Mouse (Mus musculus): ENCODE measurements around the gene Rcn3. TPM values are rescaled to one million over a fixed set of nuclear protein-coding genes. Genes with fewer than 3 reads are reported as not detected.
A peak's percentile ranks its signal among the peaks of the same experiment; 100 is the strongest.

Rcn3 gene
- polyA plus RNA-seq, 1 experiment from 2014 or later: 302 TPM

DNA sequence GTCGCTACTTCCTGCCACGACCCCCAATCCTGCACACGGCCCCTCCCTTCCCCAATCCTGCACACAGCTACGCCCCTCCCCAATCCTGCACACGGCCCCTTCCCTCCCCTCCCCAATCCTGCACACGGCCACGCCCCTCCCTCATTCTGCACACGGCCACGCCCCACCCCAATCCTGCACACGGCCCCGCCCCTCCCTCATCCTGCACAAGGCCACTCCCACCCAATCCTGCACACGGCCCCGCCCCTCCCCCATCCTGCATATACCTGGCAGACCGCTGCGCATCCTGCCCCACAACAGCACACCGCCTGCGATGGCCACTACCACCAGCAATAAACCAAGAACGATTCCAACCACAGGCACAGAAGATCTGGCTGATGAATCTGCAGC is 1.5 kb upstream of the Rcn3 start:
- Histone ChIP-seq H3K4me2 (replicated peaks) (peak overlapping the region; percentile 20), H3K36me3 (peaks cover 12% of the 10 kb centered on the region), H3K4me1 (peaks cover 34% of the 10 kb centered on the region; the same call in 1 of the 2 replicates), H3K4me3 (no peak overlapping the region), H3K27me3 (no peaks in the 10 kb centered on the region), H3K9ac (no peak overlapping the region), H3K27ac (peak overlapping the region; percentile 88), H3K9me3 (no peaks in the 10 kb centered on the region)
- 30% methylated on average over 17 of the region's 18 CpGs for WGBS
- no peak for ATAC-seq (ENCODE audit: insufficient number of reproducible peaks, insufficient read depth, low FRiP score, low TSS enrichment)

DNA sequence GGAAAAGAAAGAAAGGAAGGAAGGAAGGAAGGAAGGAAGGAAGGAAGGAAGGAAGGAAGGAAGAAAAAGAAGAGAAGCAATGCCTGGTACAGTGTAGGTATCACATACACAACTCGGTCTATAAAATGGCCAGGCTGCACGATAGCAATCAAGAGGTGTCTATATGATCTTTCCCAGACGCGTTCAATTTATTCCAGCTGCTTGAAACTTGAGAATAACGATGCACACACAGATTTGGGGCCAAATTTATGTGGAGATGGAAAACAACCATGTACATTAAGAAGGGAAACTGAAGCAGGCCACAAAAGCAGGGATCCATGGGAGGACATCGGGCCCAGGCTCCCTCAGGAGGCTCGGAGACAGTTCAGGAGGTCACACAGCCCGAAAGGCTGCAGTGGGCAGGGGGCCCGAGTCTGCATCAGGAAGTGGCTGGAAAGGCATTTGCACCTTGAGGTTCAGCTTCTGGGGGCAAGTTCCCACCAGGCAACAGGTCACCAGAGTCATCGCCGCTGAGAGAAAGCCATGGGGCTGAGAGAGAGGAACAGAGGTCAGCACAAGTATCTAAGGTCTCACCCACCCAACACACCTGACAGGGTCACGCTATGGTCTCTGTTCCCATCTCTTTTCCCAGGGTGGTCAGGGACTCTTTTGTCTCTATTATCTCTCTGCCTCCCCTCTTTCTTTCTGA is 951 bp upstream of the Rcn3 start:
- Histone ChIP-seq H3K27ac (peak overlapping the region; percentile 88), H3K4me2 (replicated peaks) (peak overlapping the region; percentile 20)
- 32% methylated on average over 12 of the region's 12 CpGs for WGBS

DNA sequence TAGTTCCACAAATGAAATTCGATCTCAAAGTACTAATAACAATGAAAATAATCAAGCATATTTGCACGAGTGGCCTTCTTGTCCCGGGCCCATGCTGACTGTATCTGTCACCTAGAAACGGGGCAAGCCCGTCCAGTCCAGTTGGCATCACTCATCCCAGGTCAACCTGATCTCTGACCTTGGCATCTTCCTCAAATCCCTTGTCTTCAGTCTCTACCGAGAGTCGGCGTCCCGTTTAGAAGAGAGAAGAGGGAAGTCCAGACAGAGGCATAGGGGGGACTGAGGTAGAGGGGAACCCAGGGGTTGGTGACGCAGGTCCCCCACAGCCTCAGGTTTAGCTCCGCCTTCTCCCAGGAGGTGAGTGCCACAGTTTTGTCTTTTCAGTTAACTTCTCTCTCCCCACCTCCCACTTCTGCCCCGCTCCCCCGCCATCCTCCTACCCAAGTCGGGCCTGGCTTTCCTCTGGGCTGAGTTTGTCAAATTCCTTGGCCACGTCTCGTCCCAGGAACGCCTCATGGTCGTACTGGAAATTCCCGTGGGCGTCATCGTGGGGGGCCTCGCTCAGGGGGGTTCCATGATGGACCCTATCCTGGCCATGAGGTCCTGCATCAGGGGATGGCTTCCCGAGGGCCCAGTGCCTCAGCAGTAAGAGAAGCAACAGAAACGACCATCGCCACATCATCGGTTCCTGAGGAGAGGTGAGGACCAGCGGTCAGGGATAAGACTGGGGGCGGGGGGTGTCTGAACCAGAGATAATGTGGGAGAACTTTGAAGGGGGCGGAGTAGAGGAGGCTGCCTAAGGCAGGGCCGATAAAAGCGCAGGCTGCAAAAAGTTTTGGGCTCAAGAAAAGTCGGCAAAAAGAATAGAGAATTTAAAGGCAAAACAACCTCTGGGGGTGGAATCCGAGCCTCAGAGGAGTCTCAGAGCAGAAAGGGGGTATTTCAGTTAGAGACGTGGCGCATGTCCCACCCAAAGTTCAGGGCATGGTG is 725 bp downstream of the Rcn3 start:
- H3K9ac ChIP-seq: peak overlapping the region; percentile 80
- no peaks in the 10 kb centered on the region for H3K9me3 ChIP-seq
- peak overlapping the region; percentile 68 for H3K4me3 ChIP-seq
- H3K36me3 ChIP-seq: peaks cover 34% of the 10 kb centered on the region
- WGBS: 8% methylated on average over 35 of the region's 35 CpGs
- H3K4me2 ChIP-seq (replicated peaks): peak overlapping the region; percentile 73
- peaks cover 34% of the 10 kb centered on the region; the same call in 1 of the 2 replicates for H3K4me1 ChIP-seq
- ATAC-seq (ENCODE audit: insufficient number of reproducible peaks, insufficient read depth, low FRiP score, low TSS enrichment): peak; percentile 59
- peak overlapping the region; percentile 93 for H3K27ac ChIP-seq
- H3K27me3 ChIP-seq: no peaks in the 10 kb centered on the region

More for the DNA sequence above, 951 bp upstream of the Rcn3 start:
- H3K4me1 ChIP-seq: peaks cover 34% of the 10 kb centered on the region; the same call in 1 of the 2 replicates
- H3K36me3 ChIP-seq: peaks cover 18% of the 10 kb centered on the region
- H3K27me3 ChIP-seq: no peaks in the 10 kb centered on the region
- ATAC-seq (ENCODE audit: insufficient number of reproducible peaks, insufficient read depth, low FRiP score, low TSS enrichment): no peak
- H3K9me3 ChIP-seq: no peaks in the 10 kb centered on the region
- H3K4me3 ChIP-seq: no peak overlapping the region
- no peak overlapping the region for H3K9ac ChIP-seq

DNA sequence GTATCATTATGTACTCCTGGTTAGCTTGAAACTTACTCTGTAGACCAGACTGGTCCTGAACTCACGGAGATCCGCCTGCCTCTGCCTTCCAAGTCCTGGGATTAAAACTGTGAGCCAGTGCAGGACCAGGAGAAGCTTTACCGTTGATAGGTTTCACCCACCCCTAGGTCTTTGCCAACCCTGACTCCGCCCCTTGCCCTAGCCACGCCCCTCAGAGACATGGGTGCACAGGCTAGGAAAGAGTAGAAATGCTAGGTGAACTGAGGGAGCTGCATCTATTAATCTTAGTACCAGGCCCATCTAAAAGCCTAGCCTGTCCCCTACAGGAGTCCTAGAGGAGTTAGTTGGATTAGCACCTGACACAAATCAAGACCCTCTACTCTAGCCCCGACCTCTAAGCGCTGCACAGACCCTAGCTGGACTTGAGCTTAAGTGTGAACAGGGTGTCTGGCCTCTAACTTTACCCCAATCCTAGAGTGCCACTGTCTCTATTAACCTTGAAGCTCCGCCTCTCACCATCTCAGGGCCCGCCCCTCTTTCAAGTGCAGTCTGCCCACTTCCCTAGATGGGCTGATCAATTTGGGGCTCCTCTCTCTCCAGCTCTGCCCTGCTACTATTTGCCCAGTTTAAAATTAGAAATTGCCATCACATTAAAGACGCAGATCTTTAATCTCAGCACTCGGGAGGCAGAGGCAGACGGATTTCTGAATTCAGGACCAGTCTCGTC is 1.6 kb downstream of the Rcn3 start:
- peaks cover 43% of the 10 kb centered on the region for H3K36me3 ChIP-seq
- no peaks in the 10 kb centered on the region for H3K27me3 ChIP-seq
- WGBS: 79% methylated on average over 13 of the region's 13 CpGs
- H3K9me3 ChIP-seq: no peaks in the 10 kb centered on the region
- peak overlapping the region; percentile 93; the same call in 1 of the 2 replicates for H3K27ac ChIP-seq
- peaks cover 34% of the 10 kb centered on the region; the same call in 1 of the 2 replicates for H3K4me1 ChIP-seq
- H3K4me3 ChIP-seq: peak overlapping the region; percentile 68
- peak overlapping the region; percentile 80; the same call in 1 of the 2 replicates for H3K9ac ChIP-seq
- H3K4me2 ChIP-seq (replicated peaks): peak overlapping the region; percentile 73
- ATAC-seq (ENCODE audit: insufficient number of reproducible peaks, insufficient read depth, low FRiP score, low TSS enrichment): no peak

DNA sequence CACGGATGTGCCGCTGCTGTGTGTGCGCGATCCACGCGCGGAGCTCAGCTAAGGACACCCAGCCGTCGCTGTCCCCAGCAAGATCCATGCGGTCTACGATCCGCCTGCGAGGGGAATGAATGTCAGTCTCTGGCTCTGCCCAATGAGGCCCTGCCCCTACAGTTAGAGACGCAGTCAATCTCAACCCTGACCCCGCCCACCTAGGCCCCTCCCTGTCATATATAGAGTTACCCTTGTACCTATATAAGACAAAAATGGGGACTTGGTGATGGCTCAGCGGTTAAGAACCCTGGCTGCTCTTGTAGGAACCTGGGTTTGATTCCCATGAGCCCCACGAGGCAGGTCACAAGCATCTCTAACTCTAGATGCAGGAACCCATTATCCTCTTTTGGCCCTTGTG is 3.4 kb downstream of the Rcn3 start:
- 91% methylated on average over 17 of the region's 17 CpGs for WGBS
- Histone ChIP-seq H3K9ac (no peak overlapping the region), H3K27ac (no peak overlapping the region), H3K4me3 (no peak overlapping the region), H3K9me3 (no peaks in the 10 kb centered on the region), H3K27me3 (no peaks in the 10 kb centered on the region), H3K36me3 (peaks cover 58% of the 10 kb centered on the region), H3K4me1 (peaks cover 23% of the 10 kb centered on the region; the same call in 1 of the 2 replicates), H3K4me2 (replicated peaks) (no peak overlapping the region)
- no peak for ATAC-seq (ENCODE audit: insufficient number of reproducible peaks, insufficient read depth, low FRiP score, low TSS enrichment)

DNA sequence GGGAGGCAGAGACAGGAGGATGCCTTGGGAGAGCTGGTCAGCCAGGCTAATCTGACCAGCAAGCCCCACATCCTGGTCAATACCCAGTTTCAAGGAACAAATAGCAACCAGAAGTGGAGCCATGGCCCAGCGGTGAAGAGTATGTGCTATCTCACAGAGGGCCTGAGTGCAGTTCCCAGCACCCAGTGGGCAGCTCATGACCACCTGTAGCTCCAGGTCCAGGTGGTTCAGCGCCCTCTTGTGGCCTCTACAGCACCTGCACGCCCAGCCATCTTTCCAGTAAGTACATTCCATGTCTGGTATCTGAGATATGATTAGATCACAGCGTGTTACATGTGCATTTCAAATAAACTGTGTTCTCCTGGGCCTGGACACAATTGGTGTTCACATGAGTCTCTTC is 5.9 kb downstream of the Rcn3 start:
- Histone ChIP-seq H3K4me3 (no peak overlapping the region), H3K9me3 (no peaks in the 10 kb centered on the region), H3K4me2 (replicated peaks) (no peak overlapping the region), H3K36me3 (peaks cover 72% of the 10 kb centered on the region), H3K27ac (no peak overlapping the region), H3K9ac (no peak overlapping the region), H3K27me3 (no peaks in the 10 kb centered on the region), H3K4me1 (peaks cover 12% of the 10 kb centered on the region; the same call in 1 of the 2 replicates)
- 78% methylated on average over 4 of the region's 4 CpGs for WGBS
- ATAC-seq (ENCODE audit: insufficient number of reproducible peaks, insufficient read depth, low FRiP score, low TSS enrichment): no peak

DNA sequence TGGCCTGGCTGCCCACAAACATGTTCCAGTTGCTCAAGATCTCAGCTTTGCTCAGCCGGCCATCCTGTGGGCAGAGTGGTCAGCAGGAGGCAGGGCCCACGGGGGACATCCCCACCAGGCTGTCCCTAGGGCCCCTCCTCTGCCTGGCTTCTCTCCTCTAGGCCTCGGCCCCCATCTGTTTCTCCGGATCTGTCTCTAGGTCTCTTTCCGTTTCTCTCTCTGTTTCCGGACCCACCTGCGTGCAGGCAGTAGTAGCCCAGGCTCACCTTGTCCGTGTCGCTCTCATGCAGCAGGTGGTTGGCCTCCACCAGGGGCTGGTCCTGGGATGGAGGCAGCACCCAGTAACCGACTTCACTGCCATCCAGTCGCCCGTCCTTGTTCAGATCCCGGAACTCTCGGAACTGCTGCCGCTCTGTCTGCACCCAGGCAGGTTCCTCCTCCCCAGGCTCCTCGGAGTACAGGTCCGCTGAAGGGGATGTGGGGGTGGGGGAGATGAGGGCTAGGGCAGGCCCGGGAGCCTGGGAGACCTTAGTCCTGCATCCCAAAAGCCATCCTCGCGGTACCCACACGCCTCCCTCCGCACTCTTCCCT is 8.6 kb downstream of the Rcn3 start:
- WGBS: 81% methylated on average over 22 of the region's 22 CpGs
- H3K9me3 ChIP-seq: no peaks in the 10 kb centered on the region
- H3K27me3 ChIP-seq: no peaks in the 10 kb centered on the region
- H3K27ac ChIP-seq: no peak overlapping the region
- no peak overlapping the region for H3K4me2 ChIP-seq (replicated peaks)
- H3K36me3 ChIP-seq: peaks cover 59% of the 10 kb centered on the region
- no peak overlapping the region for H3K9ac ChIP-seq
- H3K4me1 ChIP-seq: no peaks in the 10 kb centered on the region
- no peak for ATAC-seq (ENCODE audit: insufficient number of reproducible peaks, insufficient read depth, low FRiP score, low TSS enrichment)
- no peak overlapping the region for H3K4me3 ChIP-seq

DNA sequence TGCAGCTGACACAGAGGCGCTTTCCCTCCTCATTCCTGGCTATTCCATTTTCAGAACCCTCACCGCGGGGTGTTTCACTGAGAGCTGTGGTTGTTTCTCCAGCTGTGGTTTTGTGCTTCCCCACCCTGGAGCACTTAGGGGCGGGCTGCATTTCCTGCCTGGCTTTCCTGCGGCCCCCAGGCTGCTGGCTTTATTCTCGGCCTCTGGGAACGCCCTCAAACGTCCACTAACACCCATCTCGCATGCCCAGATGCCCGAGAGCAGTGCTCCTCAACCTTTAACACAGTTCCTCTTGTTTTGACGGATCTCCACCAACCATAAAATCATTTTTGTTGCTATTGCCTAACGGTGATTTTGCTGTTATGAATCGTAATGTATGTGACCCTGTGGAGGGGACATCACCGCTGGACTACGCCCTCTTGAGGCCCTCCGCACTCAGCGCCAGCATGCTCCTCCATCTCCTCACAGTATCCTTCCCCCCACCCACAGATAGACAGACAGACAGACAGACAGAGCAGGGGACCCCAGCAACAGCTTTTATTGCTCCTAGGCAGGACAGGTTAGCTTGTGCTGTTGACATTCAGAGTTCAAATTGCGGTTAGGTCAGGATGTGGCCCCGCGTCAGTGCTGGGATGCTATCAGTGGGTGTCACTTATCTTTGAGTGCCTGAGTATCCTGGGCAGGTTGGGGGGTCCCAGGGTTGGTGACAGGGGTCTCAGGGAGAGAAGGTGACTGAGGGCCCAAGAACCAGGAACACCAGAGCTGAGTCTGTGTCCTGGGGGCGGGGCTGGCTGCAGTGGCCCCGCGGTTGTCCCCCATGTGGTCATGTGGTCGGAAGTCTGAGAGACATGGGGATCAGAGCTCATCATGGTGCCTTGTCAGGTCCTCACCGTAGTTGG is 9.4 kb downstream of the Rcn3 start:
- Histone ChIP-seq H3K4me1 (no peaks in the 10 kb centered on the region), H3K27ac (peak overlapping the region; percentile 75), H3K27me3 (no peaks in the 10 kb centered on the region), H3K36me3 (peaks cover 55% of the 10 kb centered on the region), H3K9me3 (no peaks in the 10 kb centered on the region), H3K4me2 (replicated peaks) (no peak overlapping the region), H3K9ac (no peak overlapping the region), H3K4me3 (no peak overlapping the region)
- 68% methylated on average over 25 of the region's 25 CpGs for WGBS
- no peak for ATAC-seq (ENCODE audit: insufficient number of reproducible peaks, insufficient read depth, low FRiP score, low TSS enrichment)

DNA sequence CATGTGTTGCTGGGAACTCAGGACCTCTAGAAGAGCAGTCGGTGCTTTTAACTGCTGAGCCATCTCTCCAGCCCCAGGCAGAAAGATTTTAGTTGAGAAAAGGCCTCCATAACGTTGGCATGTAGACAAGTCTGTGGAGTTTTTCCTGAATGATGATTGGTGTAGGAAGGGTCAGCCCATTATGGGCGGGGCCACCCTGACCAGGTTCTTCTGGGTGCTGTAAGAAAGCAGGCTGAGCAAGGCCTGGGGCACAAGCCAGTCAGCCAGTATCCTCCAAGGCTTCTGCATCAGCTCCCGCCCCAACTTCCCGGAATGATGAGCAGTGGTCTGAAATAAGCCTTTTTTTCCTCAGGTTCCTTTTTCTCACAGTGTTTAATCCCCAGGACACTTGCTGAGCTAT is 11.0 kb downstream of the Rcn3 start:
- no peak for ATAC-seq (ENCODE audit: insufficient number of reproducible peaks, insufficient read depth, low FRiP score, low TSS enrichment)
- 50% methylated on average over 5 of the region's 5 CpGs for WGBS
- no peak overlapping the region for H3K9ac ChIP-seq
- H3K36me3 ChIP-seq: peaks cover 54% of the 10 kb centered on the region
- no peaks in the 10 kb centered on the region for H3K27me3 ChIP-seq
- no peak overlapping the region for H3K4me3 ChIP-seq
- H3K4me1 ChIP-seq: no peaks in the 10 kb centered on the region
- H3K4me2 ChIP-seq (replicated peaks): no peak overlapping the region
- H3K27ac ChIP-seq: no peak overlapping the region
- no peaks in the 10 kb centered on the region for H3K9me3 ChIP-seq

DNA sequence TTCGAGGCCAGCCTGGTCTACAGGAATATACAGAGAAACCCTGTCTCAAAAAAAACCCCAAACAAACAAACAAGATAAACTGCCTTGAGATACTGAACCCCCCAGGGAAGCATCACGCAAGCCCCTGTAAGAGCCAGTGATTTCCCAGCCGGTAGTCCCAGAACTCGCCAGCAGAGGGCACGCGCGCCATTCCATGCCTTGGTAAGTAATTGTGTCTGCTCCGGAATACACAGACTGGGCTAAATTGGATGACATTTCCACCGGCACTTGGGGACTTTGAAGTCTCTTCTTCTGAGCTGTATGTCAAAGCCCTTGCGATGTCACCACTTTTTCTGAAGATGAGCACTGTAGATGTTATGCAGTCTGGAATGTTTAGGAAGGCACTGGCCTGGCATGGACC is 12.2 kb downstream of the Rcn3 start:
- no peak overlapping the region for H3K4me2 ChIP-seq (replicated peaks)
- no peak overlapping the region for H3K4me3 ChIP-seq
- H3K9me3 ChIP-seq: no peaks in the 10 kb centered on the region
- H3K9ac ChIP-seq: no peak overlapping the region
- WGBS: 0% methylated on average over 10 of the region's 10 CpGs
- no peaks in the 10 kb centered on the region for H3K4me1 ChIP-seq
- peaks cover 55% of the 10 kb centered on the region for H3K36me3 ChIP-seq
- ATAC-seq (ENCODE audit: insufficient number of reproducible peaks, insufficient read depth, low FRiP score, low TSS enrichment): no peak
- H3K27me3 ChIP-seq: no peaks in the 10 kb centered on the region
- no peak overlapping the region for H3K27ac ChIP-seq
